Mouse (Mus musculus): ENCODE measurements around the gene Mrps36.

DNA sequence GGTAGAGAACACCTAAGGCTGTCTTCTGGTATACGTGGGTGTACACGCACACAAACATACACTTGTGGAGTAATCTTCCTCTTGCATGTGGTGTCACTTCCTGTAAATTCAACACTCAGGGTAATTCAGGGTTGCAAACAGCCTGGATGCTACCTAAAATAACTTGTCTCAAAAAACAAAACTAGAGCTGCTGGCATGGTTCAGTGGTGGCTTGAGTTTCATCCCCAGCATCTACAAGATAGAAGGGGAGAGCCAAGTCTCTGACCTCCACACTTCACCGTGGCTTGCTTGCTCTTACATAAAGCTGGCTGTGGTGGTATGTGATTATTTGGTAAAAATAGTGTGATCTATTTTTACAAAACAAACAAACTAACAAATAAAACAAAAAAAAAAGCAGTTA is 46.9 kb downstream of the Mrps36 start:
- TF ChIP-seq CTCF (IDR thresholded peaks at IDR 0.05; ENCODE audit: low read depth) (no peak), EP300 (optimal IDR thresholded peaks at IDR 0.05) (no peak)
